Mouse (Mus musculus) forelimb bud, embryonic 11.5 days (tissue): ENCODE data around the gene Pck2.

Experiments
- DNase-seq: peaks from one replicate; pipeline ENCODE4 v3.0.0-alpha.2; 2012; ENCODE audit warnings: low read depth, low spot score

Gene Pck2

GRCm38 (mm10) chr14:55598521-55599390 is 58.7 kb downstream of the Pck2 start:
- no peak for DNase-seq
